Mouse (Mus musculus): ENCODE measurements around the gene Gm2431.
A peak's percentile ranks its signal among the peaks of the same experiment; 100 is the strongest.
"Not testable (repeated sequence)": the region's sequence is repeated elsewhere in the genome, so short reads cannot be mapped to it uniquely, and the experiment has no call there.

The Gm2431 gene

DNA sequence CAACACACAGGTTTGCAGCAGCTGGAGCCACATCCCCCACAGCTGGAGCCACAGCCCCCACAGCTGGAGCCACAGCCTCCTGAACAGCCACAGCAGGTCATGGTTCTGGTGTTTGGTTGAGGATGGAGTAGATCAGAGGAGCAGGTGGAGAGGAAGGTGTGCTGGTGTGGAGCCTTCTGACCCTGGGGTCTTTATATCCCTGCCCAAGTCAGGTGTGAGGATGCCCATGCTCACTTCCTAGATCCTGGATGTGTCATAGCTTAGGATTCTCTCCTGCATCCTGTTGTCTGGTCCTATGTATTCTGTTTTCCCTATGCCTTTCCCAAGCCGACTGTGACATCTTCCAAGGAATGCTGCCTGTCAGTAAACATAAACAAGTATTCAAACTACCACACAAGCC is at the start of gene Gm2431:
Gene Gm2431, minus strand, starts transcription at position 101 of the 400 bp plus-strand sequence.
- ATAC-seq (ENCODE audit: insufficient number of reproducible peaks, low FRiP score, low TSS enrichment) = not testable (repeated sequence)

DNA sequence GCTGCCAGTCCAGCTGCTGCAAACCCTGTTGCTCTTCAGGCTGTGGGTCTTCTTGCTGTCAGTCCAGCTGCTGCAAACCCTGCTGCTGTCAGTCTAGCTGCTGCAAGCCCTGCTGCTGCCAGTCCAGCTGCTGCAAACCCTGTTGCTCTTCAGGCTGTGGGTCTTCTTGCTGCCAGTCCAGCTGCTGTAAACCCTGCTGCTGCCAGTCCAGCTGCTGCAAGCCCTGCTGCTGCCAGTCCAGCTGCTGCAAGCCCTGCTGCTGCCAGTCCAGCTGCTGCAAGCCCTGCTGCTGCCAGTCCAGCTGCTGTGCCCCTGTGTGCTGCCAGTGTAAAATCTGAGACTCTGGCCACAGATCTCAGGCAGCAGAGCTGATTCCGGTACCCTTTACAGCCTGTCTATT is 45.8 kb upstream of the Gm2431 start:
- ATAC-seq (ENCODE audit: insufficient number of reproducible peaks, low FRiP score, low TSS enrichment) = not testable (repeated sequence)

DNA sequence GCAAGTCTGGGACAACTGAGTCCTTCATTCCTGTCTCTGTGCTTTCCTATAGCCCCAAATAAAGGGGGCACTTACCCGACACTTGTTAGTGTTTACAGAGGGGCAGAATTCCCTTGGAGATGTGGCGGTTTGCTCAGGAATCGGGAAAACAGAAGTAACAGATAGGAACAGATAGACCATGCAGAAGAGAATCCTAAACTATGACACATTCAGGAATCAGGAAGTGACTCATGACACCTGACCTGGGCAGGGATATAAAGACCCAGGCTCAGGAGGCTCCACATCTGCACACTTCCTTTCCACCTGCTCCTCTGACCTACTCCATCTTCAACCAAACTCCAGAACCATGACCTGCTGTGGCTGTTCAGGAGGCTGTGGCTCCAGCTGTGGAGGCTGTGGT is 45.1 kb upstream of the Gm2431 start, which contains the start of gene Krtap5-4:
Gene Krtap5-4, plus strand, starts transcription at position 301 of the 400 bp plus-strand sequence.
- no peak for ATAC-seq (ENCODE audit: insufficient number of reproducible peaks, low FRiP score, low TSS enrichment)

DNA sequence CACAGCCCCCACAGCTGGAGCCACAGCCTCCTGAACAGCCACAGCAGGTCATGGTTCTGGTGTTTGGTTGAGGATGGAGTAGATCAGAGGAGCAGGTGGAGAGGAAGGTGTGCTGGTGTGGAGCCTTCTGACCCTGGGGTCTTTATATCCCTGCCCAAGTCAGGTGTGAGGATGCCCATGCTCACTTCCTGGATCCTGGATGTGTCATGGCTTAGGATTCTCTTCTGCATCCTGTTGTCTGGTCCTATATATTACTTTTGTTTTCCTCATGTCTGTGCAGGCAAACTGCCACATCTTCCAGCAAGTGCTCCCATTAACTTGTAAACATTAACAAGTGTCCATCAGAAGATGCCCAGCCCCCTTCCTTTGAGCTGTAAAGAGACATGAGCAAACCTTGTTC is 38.9 kb upstream of the Gm2431 start, which contains the start of gene Krtap5-1:
Gene Krtap5-1, minus strand, starts transcription at position 101 of the 400 bp plus-strand sequence.
- ATAC-seq (ENCODE audit: insufficient number of reproducible peaks, low FRiP score, low TSS enrichment) = not testable (repeated sequence)

DNA sequence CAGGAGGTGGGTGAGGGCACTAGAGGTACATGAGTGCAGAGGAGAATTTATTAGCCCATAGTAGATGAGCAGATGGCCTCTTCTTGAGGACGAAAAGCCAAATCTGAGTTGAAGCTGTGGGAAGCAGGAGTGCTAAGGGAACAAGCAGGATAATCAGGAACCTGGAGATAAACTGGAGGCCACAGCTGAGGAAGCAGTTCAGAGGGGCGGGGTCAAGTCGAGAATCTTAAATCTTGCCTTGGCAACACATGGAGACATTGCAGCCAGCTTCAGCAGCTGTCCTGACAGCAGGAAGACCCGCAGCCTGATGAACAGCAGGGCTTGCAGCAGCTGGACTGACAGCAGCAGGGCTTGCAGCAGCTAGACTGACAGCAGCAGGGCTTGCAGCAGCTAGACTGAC is 38.0 kb upstream of the Gm2431 start:
- not testable (repeated sequence) for ATAC-seq (ENCODE audit: insufficient number of reproducible peaks, low FRiP score, low TSS enrichment)

DNA sequence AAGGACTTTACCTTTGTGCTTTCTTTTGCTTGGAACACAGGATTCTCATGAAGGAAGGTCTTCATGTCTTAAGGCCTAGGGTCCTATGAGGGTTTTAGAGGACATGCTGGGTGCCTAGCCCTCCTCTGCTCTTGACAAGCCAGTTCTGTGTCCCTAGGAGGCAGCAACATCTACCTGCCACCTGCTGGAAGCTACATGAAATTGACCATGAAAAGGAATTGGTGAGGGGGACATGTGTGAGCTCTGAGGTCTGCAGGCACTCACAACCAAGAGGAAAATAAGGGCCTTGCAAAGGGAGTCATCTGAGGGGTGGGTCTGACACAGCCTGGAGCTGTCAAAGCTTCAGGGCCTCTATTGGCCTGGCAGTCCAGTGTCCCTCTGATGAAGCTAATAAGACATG is 37.3 kb upstream of the Gm2431 start:
- no peak for ATAC-seq (ENCODE audit: insufficient number of reproducible peaks, low FRiP score, low TSS enrichment)

DNA sequence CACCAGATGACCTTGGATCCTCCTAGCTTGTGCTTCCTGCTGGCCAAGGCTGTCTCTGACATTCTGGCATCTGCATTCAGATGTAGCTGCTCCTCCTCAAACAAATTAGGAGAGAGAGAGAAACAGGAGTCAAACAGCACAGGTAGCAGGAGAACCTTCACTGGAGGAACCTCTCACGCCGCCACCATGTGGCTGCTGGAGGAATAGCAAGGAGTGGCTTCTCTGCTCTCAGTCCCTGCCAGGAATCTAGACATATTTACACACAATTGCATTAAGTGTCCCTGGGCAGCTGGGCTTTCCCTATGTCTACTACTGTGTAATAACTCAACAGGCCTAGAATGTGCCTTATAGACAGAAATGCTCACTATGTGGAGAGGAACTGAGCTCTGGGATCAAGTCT is 35.7 kb upstream of the Gm2431 start:
- peak; percentile 26; the same call in 1 of the 2 replicates for ATAC-seq (ENCODE audit: insufficient number of reproducible peaks, low FRiP score, low TSS enrichment)

DNA sequence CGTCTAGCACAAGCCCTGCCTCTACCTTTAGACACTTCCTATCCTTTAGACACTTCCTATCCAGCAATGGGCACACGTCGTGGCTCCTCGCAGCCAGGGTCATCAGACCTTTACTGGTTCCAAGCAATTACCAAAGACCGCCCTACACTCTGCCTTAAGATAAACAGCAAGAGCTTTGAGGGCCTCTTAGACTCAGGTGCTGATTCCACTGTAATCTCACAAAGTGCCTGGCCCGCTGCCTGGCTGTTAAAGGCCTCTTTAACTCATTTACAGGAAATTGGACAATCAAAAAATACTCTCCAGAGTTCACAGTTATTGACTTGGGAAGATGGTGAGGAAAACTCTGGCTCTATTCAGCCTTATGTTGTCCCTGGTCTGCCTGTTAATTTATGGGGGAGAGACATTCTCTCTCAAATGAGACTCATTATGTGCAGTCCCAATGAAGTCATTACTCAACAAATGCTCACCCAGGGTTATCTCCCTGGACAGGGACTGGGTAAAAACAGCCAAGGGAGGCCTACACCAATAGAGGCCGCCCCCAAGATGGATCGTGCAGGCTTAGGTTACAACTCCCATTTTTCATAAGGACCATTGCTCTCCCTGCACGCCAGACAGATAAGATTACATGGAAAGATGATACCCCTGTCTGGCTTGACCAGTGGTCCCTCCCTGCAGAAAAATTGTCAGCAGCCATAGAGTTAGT is 27.9 kb upstream of the Gm2431 start:
- not testable (repeated sequence) for ATAC-seq (ENCODE audit: insufficient number of reproducible peaks, low FRiP score, low TSS enrichment)

DNA sequence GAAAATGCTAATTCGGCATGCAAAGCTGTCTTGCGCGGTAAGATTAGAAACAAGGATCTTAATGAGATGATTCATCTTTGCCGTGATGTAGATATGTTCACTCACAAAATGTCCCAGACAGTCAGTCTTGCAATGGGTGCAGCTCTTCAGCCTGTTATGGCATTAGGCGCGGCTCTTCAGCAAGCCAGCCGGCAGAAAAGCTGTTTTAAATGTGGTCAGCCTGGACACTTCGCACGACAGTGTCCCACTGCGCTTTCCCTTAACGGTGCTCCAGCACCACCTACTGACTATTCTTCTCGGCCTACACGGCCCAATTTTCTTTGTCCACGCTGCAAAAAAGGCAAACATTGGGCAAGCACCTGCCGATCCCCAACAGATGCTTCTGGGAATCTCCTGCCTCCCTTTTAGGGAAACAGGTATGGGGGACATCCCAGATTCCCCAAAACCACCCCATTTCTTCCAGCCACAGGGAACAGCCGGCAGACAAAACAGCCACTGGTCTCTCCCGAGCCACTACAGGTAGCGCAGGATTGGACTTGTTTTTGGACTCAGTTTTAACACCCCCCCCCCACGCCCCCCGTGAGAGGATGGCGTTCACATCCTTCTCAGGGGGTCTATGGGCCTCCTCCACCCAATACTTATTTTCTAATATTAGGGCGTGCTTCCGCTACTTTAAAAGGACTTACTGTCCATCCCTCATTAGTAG is 27.1 kb upstream of the Gm2431 start:
- ATAC-seq (ENCODE audit: insufficient number of reproducible peaks, low FRiP score, low TSS enrichment) = peak; percentile 72; the same call in 1 of the 2 replicates

DNA sequence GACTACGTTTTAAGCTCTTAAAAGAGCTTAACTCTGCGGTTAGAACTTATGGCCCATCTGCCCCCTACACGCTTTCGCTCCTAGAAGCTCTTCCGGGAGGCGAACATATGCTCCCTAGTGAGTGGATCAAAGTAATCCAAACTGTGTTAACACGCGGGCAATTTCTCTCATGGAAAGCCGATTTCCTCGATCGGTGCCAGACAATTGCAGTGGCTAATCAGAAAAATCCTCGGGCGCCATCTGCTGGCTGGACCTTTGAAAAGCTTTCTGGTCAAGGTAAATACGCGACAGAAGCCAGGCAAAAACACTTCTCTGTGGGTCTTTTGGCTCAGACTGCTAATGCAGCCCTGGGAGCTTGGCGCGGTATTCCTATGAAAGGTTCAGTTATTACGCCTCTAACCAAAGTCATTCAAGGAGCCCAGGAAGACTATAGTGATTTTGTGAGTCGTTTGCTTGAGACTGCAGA is 26.5 kb upstream of the Gm2431 start:
- ATAC-seq (ENCODE audit: insufficient number of reproducible peaks, low FRiP score, low TSS enrichment) = peak; percentile 83; the same call in 1 of the 2 replicates

DNA sequence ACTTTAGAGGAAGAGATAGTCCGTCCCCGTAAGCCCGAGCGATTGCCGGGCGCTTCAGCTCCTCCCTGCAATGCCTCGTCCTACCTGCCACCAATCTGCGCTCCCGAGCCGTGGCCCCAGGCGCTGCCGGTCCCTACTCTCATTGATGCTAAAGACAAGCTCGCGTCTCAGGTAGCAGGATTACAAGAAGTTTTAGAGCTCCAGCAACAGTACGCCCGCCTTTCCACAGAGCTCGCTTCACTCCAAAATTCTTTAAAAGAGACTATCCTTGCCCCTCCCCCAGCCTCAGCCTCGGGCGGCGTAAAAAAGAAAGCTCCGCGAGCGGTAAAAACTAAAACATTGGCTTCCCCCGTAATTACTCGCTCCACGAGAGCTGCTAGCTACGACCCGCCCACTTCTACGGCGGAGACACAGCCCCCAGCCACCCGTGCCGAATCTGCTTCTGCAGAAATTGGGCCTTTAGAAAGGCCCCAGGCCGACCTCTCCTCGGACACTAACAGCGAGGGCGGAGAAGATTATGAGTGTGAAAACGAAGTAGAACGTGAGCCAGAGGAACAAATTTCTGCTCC is 26.0 kb upstream of the Gm2431 start:
- peak; percentile 37; the same call in 1 of the 2 replicates for ATAC-seq (ENCODE audit: insufficient number of reproducible peaks, low FRiP score, low TSS enrichment)

DNA sequence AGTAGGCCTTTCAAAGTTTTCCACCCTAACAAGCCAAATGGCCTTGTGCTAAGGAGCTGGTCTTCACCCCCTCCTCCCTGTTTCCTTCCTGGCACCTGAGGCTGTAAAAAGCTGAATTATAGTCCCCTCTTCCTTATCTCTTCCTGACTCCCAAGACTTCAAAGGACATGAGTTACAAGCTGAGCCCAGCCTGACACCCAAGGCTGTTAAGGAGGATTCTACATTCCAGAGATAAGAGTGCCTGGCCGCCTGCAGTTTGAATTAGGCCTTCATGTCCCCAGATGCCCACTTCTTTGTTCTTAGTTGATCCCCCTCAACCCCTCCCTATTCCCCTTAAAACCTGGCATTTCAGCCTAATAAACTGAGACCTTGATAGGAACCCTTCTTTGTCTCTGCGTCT is 24.7 kb upstream of the Gm2431 start:
- not testable (repeated sequence) for ATAC-seq (ENCODE audit: insufficient number of reproducible peaks, low FRiP score, low TSS enrichment)

DNA sequence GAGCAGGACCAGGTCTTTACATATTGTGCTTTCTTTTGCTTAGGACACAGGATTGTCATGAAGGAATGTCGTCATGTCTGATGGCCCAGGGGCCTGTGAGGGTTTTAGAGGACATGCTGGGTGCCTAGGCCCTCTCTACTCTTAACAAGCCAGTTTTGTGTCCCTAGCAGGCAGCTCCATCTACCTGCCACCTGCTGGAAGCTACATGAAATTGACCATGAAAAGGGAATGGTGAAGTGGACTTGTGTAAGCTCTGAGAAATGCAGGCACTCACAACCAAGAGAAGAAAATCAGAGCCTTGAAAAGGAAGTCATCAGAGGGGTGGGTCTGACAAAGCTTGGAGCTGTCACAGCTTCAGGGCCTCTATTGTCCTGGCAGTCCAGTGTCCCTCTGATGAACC is 21.1 kb upstream of the Gm2431 start:
- not testable (repeated sequence) for ATAC-seq (ENCODE audit: insufficient number of reproducible peaks, low FRiP score, low TSS enrichment)

DNA sequence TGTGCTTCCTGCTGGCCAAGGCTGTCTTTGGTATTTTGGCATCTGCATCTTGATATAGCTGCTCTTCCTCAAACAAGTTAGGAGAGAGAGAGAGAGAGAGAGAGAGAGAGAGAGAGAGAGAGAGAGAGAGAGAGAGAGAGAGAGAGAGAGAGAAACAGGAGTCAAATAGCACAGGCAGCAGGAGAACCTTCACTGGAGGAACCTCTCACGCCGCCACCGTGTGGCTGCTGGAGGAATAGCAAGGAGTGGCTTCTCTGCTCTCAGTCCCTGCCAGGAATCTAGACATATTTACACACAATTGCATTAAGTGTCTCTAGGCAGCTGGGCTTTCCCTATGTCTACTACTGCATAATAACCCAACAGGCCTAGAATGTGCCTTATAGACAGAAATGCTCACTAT is 20.0 kb upstream of the Gm2431 start:
- peak; percentile 58; the same call in 1 of the 2 replicates for ATAC-seq (ENCODE audit: insufficient number of reproducible peaks, low FRiP score, low TSS enrichment)

DNA sequence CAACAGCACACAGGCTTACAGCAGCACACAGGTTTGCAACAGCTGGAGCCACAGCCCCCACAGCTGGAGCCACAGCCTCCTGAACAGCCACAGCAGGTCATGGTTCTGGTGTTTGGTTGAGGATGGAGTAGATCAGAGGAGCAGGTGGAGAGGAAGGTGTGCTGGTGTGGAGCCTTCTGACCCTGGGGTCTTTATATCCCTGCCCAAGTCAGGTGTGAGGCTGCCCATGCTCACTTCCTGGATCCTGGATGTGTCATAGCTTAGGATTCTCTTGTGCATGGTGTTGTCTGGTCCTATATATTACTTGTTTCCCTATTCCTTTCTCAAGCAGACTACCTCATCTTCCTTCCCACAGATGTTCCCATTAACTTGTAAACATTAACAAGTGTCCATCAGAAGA is 16.1 kb upstream of the Gm2431 start, which contains the start of gene Gm4559:
Gene Gm4559, minus strand, starts transcription at position 101 of the 400 bp plus-strand sequence.
- ATAC-seq (ENCODE audit: insufficient number of reproducible peaks, low FRiP score, low TSS enrichment) = not testable (repeated sequence)

DNA sequence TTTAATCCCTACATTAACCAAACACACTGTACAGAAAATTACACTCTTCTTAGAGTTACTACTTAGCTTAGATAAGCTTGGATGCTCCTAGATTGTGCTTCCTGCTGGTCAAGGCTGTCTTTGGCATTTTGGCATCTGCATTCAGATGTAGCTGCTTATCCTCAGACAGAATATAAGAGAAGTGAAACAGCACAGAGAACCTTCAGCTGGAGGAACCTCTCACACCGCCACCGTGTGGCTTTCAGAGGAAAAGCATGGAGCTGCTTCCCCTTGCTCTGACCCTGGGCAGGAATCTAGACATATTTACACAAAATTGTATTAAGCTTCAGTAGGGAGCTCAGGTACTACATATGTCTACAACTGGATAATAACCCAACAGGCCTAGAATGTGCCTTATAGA is 2.6 kb downstream of the Gm2431 start:
- peak; percentile 26; the same call in 1 of the 2 replicates for ATAC-seq (ENCODE audit: insufficient number of reproducible peaks, low FRiP score, low TSS enrichment)

DNA sequence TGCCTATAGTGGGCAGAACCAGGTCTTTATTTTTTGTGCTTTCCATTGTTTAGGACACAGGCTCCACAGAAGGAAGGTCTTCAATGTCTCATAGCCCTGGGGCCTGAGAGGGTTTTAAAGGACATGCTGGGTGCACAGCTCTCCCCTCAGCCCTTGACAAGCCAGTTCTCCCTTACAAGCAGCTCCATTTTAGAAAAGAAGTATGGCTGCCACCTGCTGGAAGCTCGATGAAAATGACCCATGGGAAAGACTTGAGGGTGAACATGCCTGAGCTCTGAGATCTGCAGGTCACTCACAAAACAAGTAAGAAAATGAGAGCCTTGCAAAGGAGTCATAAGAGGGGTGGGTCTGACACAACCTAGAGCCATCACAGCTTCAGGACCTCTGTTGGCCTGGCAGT is 8.3 kb downstream of the Gm2431 start:
- no peak for ATAC-seq (ENCODE audit: insufficient number of reproducible peaks, low FRiP score, low TSS enrichment)

DNA sequence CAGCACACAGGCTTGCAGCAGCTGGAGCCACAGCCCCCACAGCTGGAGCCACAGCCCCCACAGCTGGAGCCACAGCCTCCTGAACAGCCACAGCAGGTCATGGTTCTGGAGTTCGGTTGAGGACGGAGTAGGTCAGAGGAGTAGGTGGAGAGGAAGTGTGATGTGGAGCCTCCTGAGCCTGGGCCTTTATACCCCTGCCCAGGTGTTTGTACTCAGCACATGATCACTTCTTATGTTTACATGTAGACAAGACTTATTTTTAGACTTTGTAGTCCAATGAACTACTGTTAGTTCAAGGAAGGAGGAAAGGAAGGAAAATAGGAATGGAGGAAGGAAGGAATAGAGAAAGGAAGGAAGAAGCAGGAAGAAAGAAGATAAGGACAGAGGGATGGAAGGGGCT is 17.2 kb downstream of the Gm2431 start, which contains the start of gene Gm40460:
Gene Gm40460, minus strand, starts transcription at position 101 of the 400 bp plus-strand sequence.
- ATAC-seq (ENCODE audit: insufficient number of reproducible peaks, low FRiP score, low TSS enrichment) = no peak

DNA sequence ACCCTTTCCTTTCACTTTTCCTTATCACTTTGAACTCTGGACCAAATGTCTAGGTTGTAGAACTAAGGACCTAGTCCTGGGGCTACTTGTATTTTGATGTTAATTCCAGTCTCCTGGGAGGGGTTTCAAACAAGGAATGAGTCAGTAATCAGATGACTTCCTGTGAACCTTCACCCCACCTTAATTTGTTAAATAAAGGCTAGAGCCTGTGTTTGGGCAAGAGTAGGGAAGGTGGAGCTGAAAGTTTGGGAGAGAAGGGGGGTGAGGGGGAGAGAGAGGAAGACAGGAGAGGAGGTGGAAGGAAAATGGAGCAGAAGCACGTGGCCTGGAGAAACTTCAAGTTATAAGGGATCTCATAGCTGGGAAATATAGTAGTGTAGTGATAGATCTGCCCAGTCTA is 26.6 kb downstream of the Gm2431 start:
- ATAC-seq (ENCODE audit: insufficient number of reproducible peaks, low FRiP score, low TSS enrichment) = no peak

DNA sequence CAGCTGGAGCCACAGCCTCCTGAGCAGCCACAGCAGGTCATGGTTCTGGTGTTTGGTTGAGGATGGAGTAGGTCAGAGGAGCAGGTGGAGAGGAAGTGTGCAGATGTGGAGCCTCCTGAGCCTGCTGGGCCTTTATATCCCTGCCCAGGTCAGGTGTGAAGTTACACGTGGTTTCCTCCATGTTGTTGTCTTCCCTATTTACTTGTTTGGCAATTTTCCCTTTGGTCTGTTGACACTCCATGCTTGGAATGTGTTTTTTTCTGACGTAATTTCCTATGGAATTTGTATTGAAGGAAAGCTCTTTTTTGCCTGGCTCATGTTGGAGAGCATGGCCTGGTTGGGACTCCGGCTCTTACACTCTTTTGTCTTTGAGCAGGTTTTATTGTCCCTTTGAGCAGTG is 28.3 kb downstream of the Gm2431 start, which contains the start of gene Krtap5-5:
Gene Krtap5-5, minus strand, starts transcription at position 101 of the 400 bp plus-strand sequence.
- not testable (repeated sequence) for ATAC-seq (ENCODE audit: insufficient number of reproducible peaks, low FRiP score, low TSS enrichment)

DNA sequence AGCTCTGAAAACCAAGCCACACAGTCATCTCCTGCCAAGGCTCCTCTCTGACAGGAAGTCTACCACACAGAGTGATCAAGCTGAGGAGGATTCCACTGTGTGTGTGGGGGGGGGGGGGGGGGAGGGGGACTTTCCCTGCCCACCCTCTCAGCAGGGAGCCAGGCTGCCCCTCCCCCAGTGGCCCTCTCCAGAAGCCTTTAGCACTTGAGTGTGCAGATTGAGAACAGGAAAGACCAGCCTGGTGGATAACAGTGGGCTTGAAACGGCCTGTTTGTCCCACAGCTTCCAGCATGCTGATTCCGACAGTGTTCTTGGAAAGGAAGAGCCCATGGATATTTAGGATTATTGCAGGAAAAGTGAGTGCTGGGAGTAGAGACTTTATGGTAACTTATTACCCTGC is 33.6 kb downstream of the Gm2431 start:
- ATAC-seq (ENCODE audit: insufficient number of reproducible peaks, low FRiP score, low TSS enrichment) = no peak

Measured in cerebellum, adult (tissue).